Mouse (Mus musculus) heart, embryonic 11.5 days (tissue): ENCODE results near the gene Gm9603. TPM values are rescaled to one million over a fixed set of nuclear protein-coding genes. Genes with fewer than 3 reads are reported as not detected.
"Not testable (repeated sequence)": the region's sequence is repeated elsewhere in the genome, so short reads cannot be mapped to it uniquely, and the experiment has no call there.

Source experiments
- ATAC-seq: fragments of 200-750 bp; cut with Nextera tagmentation; replicated peaks from 2 replicates; pipeline ENCODE4 v1.8.0; 2017; ENCODE audit warnings: moderate library complexity; ENCODE audit not compliant: insufficient number of reproducible peaks, low FRiP score, low TSS enrichment
- H3K27ac ChIP-seq: fragments of 300-500 bp; sonication (generic); 2 replicates; pipeline ENCODE4 v1.5.1; 2014; ENCODE audit warnings: mild to moderate bottlenecking, low read depth, low read length
- H3K27me3 ChIP-seq: fragments of 300-500 bp; sonication (generic); 2 replicates; pipeline ENCODE4 v1.6.1; 2014; ENCODE audit warnings: mild to moderate bottlenecking, low read length, mixed read lengths; ENCODE audit not compliant: control insufficient read depth, insufficient read depth
- H3K36me3 ChIP-seq: fragments of 300-500 bp; sonication (generic); 2 replicates; pipeline ENCODE4 v1.6.1; 2014; ENCODE audit warnings: mild to moderate bottlenecking, low read length, moderate library complexity, mixed read lengths; ENCODE audit not compliant: control insufficient read depth, insufficient read depth
- H3K4me1 ChIP-seq: fragments of 300-500 bp; sonication (generic); 2 replicates; pipeline ENCODE4 v1.6.1; 2014; ENCODE audit warnings: low read length; ENCODE audit not compliant: control insufficient read depth, insufficient read depth
- H3K4me2 ChIP-seq: fragments of 300-500 bp; sonication (generic); 2 replicates; pipeline ENCODE4 v1.6.1; 2014; ENCODE audit warnings: mild to moderate bottlenecking, moderate library complexity
- H3K4me3 ChIP-seq: fragments of 300-500 bp; sonication (generic); 2 replicates; pipeline ENCODE4 v1.5.1; 2014; ENCODE audit warnings: low read depth, low read length
- H3K9ac ChIP-seq: fragments of 300-500 bp; sonication (generic); 2 replicates; pipeline ENCODE4 v1.6.1; 2014; ENCODE audit warnings: mild to moderate bottlenecking, low read depth, low read length, moderate library complexity
- H3K9me3 ChIP-seq: fragments of 300-500 bp; sonication (generic); replicated peaks from 2 replicates; pipeline ENCODE4 v1.6.1; 2016; ENCODE audit warnings: low read length; ENCODE audit not compliant: control insufficient read depth
- WGBS: fragments of 180-500 bp; shearing (Covaris S2); extraction: QIAGEN DNeasy Blood & Tissue Kit; methylation state at CpG from one replicate; pipeline ENCODE4 v1.1.7; 2014; ENCODE audit not compliant: insufficient replicate concordance; 5-methylcytosine and 5-hydroxymethylcytosine counted together
- polyA plus RNA-seq: library from polyadenylated mRNA; unstranded; fragments of >200 nt; fragmentation: Nextera tagmentation; extraction: Ambion mirVana; gene quantifications from 2 replicates; pipeline ENCODE4 v1.2.1, GENCODE M21; 2014

Gene Gm9603
- polyA plus RNA-seq, result not detected in 2 replicates

DNA sequence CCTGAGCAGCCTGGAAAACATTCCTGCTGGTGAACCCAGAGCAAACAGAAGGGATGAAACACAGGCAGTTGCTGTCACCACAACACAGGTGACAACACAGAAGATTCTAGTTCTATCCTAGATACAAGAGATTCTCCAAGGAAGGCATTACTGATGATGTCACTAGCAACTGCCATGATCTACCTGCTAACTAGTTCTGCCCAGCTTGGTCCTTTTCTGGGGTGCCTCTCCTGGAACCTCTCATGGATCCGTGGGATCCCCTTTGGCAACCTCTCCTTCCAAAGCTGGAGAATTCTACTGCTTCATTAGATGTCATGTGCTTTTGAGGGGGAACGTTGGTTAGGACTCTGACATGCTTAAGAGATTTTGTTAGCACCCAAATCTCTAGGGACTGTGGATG is at the start of gene Gm9603:
Gene Gm9603, minus strand, starts transcription at position 101 of the 400 bp plus-strand sequence.
- ATAC-seq, H3K4me2 ChIP-seq, H3K4me1 ChIP-seq, H3K4me3 ChIP-seq, H3K27me3 ChIP-seq, H3K9ac ChIP-seq, H3K36me3 ChIP-seq, H3K9me3 ChIP-seq, H3K27ac ChIP-seq: not testable (repeated sequence)
- no CpG with 5 or more reads among the region's 2 CpGs for WGBS

DNA sequence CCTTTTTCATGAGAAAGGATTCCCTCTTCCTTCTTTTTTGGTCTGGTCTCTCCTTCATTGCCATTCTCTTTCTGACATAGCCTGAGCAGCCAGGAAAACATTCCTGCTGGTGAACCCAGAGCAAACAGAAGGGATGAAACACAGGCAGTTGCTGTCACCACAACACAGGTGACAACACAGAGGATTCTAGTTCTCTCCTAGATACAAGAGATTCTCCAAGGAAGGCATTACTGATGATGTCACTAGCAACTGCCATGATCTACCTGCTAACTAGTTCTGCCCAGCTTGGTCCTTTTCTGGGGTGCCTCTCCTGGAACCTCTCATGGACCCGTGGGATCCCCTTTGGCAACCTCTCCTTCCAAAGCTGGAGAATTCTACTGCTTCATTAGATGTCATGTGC is 54.3 kb downstream of the Gm9603 start, which contains the start of gene Gm8265:
Gene Gm8265, minus strand, starts transcription at position 101 of the 400 bp plus-strand sequence.
- H3K9me3 ChIP-seq, H3K9ac ChIP-seq: not testable (repeated sequence)

More for the DNA sequence above, 54.3 kb downstream of the Gm9603 start, which contains the start of gene Gm8265:
- WGBS, result no CpG with 5 or more reads among the region's 1 CpGs
- not testable (repeated sequence) for H3K4me1 ChIP-seq, H3K4me2 ChIP-seq, ATAC-seq, H3K27ac ChIP-seq, H3K27me3 ChIP-seq, H3K36me3 ChIP-seq, H3K4me3 ChIP-seq

Other genes starting within 250 kb of the Gm9603 start
- gene Gm3194, start 232.0 kb downstream of the Gm9603 start, polyA plus RNA-seq, result 0.44 and 0.66 TPM in 2 replicates
- not detected in 2 replicates for gene Gm8246, start 209.6 kb downstream of the Gm9603 start, polyA plus RNA-seq
- not detected in 2 replicates for gene Gm3187, start 203.2 kb downstream of the Gm9603 start, polyA plus RNA-seq
- 1.9 and 2.2 TPM in 2 replicates for gene Gm3488, start 185.8 kb downstream of the Gm9603 start, polyA plus RNA-seq
- not detected in 2 replicates for gene Gm3532, start 149.0 kb downstream of the Gm9603 start, polyA plus RNA-seq
- gene Gm8265, start 54.4 kb downstream of the Gm9603 start, polyA plus RNA-seq, result not detected in 2 replicates
- 0.11 TPM in 1 of 2 replicates, not detected in the other for gene Gm3373, start 54.1 kb upstream of the Gm9603 start, polyA plus RNA-seq
- gene Gm3383, start 120.5 kb upstream of the Gm9603 start, polyA plus RNA-seq, result 0.65 and 0.90 TPM in 2 replicates
- gene Gm3424, start 142.9 kb upstream of the Gm9603 start, polyA plus RNA-seq, result not detected in 2 replicates
- not detected in 2 replicates for gene Gm8237, start 192.9 kb upstream of the Gm9603 start, polyA plus RNA-seq